Comparison of ENCODE assay signal across 22 mouse cellular contexts in the genomic region with DNA sequence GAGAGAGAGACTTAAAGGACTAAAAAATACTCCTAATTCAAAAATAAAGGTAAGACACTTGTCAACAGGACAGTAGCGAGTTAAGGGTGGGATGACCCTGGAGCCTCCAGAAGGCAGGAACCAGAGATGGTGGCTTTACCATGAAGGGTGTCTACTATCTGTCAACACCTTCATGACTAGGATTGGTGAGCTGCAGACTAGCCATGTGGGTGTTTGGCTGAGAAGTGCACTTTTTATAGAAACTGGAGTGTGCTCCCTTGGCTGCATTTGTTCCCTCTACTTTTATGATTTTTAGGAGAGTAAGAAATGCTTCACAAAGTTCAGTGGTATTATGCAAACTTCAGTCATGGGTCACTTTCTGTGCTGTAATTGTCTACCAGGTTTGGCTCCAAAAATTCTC.
A peak's percentile ranks its signal among the peaks of the same experiment; 100 is the strongest.
DNase-seq lines count a peak whose midpoint lies in the region; ATAC-seq lines count a peak whose summit lies in the region.
"Had no signal": no experiment of that assay in that cellular context is flagged by ENCODE, and none has a peak within 500 bp of the region (broad histone marks: within the 10 kb centered on the region; RNA-seq: fewer than 3 reads in every experiment).

No protein-coding gene starts in this region.

- ATAC-seq in frontal cortex, adult (ENCODE audit: low TSS enrichment) = peak; percentile 92
- ATAC-seq: activated CD4-positive, CD25-positive, alpha-beta regulatory T cell, adult 4 months; forebrain, embryonic 13.5 days; forebrain, embryonic 16.5 days; hindbrain, postnatal 0 days; inflammation-experienced regulatory T-cells, adult 6 months had no signal

- DNase-seq in frontal cortex, postnatal 10 days (ENCODE audit: low spot score in 2 of 2) = no peak
- peak; percentile 25 for DNase-seq in heart, adult 11 months
- DNase-seq in heart, postnatal 36 days = no peak
- DNase-seq in right cerebral cortex, adult 18-20 months = peak; percentile 47
- no peak for DNase-seq in right cerebral cortex, postnatal 14 days
- no peak for DNase-seq in thymus, adult 18-20 months
- DNase-seq: adrenal gland, adult 8-10 months; adrenal gland, postnatal 25 days; cerebellum, adult 18-20 months; cerebellum, adult 9-10 months; cerebellum, postnatal 14 days; gastrocnemius, postnatal 10 days; gastrocnemius, postnatal 36 days; heart, adult 18-20 months; heart, postnatal 10 days; heart, postnatal 4 days had no signal

- intact Hi-C loops in heart, postnatal 36 days (cut with DNase I) = no loop called here

Comparison
In these comparisons a context has a peak if more than half of its experiments do, and no peak if none do; other contexts are left out.
1. DNase-seq: peak in heart, adult 11 months (single experiment) and right cerebral cortex, adult 18-20 months (single experiment); none in frontal cortex, postnatal 10 days (0 of 2), heart, postnatal 36 days (0 of 2), right cerebral cortex, postnatal 14 days (single experiment) and thymus, adult 18-20 months (0 of 2).